Mouse (Mus musculus): ENCODE measurements around the gene D17H6S53E. TPM values are rescaled to one million over a fixed set of nuclear protein-coding genes. Genes with fewer than 3 reads are reported as not detected.

Gene D17H6S53E
- polyA plus RNA-seq, 1 experiment from 2014 or later: 8.7 TPM

DNA sequence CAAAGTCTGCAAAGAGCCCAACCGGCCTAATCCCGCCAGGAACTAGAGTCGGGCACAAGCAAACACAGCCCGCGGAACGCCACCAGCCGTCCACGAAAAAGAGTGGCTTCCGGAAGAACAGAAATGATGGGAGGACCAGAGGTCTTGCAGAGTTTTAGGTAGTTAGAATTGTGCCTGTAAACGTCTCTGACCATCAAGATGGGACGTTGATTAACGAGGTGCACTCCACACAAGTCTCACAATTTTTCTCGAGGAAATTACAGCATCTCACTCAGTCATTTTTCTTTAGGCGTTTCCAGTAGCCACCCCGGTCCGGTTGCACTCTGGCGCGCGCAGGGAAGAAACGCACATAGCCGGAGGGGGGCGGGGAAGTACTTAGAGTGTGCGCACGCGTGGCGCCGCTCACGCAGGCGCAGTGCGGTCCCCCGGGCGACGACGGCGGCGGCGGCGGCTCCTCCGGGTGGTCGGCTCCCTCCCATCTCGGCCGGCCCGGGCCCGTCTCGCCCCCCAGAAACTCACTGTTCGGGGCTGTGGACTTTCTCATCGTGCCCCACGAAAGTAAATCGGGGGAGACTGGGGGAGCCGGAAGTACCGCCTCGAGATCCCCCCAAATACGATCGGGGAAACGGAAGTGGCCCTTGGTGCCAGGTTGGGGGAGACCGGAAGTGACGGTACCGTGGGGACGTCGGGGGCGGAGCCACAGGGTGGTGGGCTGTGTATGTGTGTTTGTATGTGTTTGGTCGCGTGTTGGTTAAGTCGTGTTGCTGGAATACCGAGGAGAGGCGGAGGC, 8.8 kb downstream of the D17H6S53E start, which contains the start of gene Bag6:
Bag6 (plus strand) TSS at position 378 of the 790 bp plus-strand sequence.
- no peaks in the 10 kb centered on the region for H3K27me3 ChIP-seq (replicated peaks)

DNA sequence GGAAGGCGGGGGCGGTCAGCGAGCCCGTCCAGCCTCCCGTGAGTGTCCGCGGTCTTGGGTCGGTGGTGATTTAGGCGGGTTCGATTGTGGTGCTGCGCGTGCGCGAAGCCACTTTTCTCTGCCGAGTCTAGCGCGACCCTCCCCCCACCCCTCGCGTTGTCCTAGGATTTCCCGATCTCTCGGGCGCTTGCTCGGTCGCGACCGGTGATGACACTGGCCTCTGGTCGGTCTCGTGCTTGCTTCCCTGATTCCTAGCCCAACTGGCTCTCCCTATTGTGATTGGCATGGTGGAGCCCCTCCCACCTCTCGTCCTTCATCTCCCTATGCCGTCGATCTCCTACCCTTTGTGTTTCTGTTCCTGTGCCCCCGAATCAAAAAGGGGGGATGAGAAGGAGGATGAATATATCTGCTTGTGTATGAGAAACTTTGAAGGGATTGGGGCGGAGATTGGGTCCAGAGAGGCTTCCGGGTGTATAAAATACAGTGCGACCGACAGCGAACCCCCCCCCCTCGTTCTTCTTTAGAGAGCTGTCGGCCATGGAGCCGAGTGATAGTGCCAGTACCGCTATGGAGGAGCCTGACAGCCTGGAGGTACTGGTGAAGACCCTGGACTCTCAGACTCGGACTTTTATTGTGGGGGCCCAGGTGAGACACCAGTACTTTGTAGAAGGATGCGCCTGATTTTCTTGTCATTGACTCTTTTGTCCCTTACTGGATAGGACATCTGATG, 9.6 kb downstream of the D17H6S53E start:
- under 1% methylated on average over 43 of the region's 43 CpGs for WGBS
- no peaks in the 10 kb centered on the region for H3K9me3 ChIP-seq
- peak; percentile 55 for ATAC-seq (ENCODE audit: extremely low read depth, insufficient number of reproducible peaks, low FRiP score, low TSS enrichment)

More for the DNA sequence above, 8.8 kb downstream of the D17H6S53E start, which contains the start of gene Bag6:
- Histone ChIP-seq H3K9ac (peak within 1 kb of the TSS; percentile 89), H3K4me2 (peak within 1 kb of the TSS; percentile 91), H3K9me3 (no peaks in the 10 kb centered on the region), H3K36me3 (peaks cover 29% of the 10 kb centered on the region), H3K4me3 (peak within 1 kb of the TSS; percentile 76), H3K4me1 (peaks cover 20% of the 10 kb centered on the region), H3K27ac (replicated peaks) (peak within 1 kb of the TSS; percentile 96)
- under 1% methylated on average over 66 of the region's 66 CpGs for WGBS
- ATAC-seq (ENCODE audit: extremely low read depth, insufficient number of reproducible peaks, low FRiP score, low TSS enrichment): peak; percentile 88

DNA sequence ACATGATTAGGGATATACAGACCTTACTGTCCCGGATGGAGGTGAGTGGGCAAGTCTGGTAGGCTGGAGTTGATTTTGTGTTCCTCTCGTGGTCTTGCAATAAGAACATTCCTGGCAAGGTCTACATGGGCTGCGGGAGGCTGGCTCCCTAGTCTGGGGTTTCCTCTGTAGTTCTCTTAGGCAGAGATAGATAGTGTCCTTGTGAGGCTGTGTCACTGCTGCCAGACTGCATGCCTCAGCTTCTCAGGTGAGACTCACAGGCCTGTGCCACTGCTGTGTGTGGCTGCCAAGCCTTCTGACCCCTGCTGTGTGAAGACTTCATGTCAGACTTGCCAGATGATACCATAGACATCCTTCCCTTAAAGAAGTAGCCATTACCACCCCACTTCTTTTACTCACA, 13.1 kb downstream of the D17H6S53E start:
- no peak overlapping the region for H3K4me2 ChIP-seq
- H3K27me3 ChIP-seq (replicated peaks): no peaks in the 10 kb centered on the region
- no peak overlapping the region for H3K9ac ChIP-seq
- 91% methylated on average over 3 of the region's 3 CpGs for WGBS
- no peak overlapping the region for H3K27ac ChIP-seq (replicated peaks)
- H3K9me3 ChIP-seq: no peaks in the 10 kb centered on the region
- ATAC-seq (ENCODE audit: extremely low read depth, insufficient number of reproducible peaks, low FRiP score, low TSS enrichment): no peak
- H3K4me1 ChIP-seq: peaks cover 20% of the 10 kb centered on the region
- no peak overlapping the region for H3K4me3 ChIP-seq
- H3K36me3 ChIP-seq: peaks cover 65% of the 10 kb centered on the region

More for the DNA sequence above, 9.6 kb downstream of the D17H6S53E start:
- H3K27ac ChIP-seq (replicated peaks): peak overlapping the region; percentile 96
- H3K9ac ChIP-seq: peak overlapping the region; percentile 89
- no peaks in the 10 kb centered on the region for H3K27me3 ChIP-seq (replicated peaks)
- H3K4me3 ChIP-seq: peak overlapping the region; percentile 76
- H3K36me3 ChIP-seq: peaks cover 30% of the 10 kb centered on the region
- H3K4me2 ChIP-seq: peak overlapping the region; percentile 91
- peaks cover 20% of the 10 kb centered on the region for H3K4me1 ChIP-seq

DNA sequence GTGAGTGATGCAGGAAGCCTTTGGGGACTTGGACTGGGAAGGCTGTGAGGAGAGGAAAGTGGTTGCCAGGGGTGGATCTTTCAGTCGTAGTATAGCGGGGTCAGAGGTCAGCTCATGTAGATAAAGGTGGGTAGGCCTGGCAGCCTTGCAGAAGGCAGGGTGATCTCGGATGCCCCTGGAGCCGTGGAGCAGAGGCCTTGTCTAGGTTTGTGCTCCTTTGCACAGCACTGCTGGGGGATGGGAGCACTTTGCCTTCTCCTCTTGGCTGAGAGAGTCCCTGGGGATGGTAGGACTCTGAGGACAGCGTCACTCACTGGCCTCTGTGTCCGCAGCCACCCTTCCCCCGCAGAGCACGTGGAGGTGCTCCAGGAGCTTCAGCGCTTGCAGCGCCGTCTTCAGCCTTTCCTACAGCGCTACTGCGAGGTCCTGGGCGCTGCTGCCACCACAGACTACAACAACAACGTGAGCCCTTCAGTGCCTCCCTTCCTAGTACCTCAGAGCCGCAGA, 14.4 kb downstream of the D17H6S53E start:
- 75% methylated on average over 16 of the region's 16 CpGs for WGBS
- no peaks in the 10 kb centered on the region for H3K9me3 ChIP-seq
- no peak overlapping the region for H3K27ac ChIP-seq (replicated peaks)
- H3K4me2 ChIP-seq: no peak overlapping the region
- ATAC-seq (ENCODE audit: extremely low read depth, insufficient number of reproducible peaks, low FRiP score, low TSS enrichment): no peak
- peaks cover 78% of the 10 kb centered on the region for H3K36me3 ChIP-seq
- H3K4me1 ChIP-seq: peaks cover 20% of the 10 kb centered on the region
- no peak overlapping the region for H3K4me3 ChIP-seq
- no peak overlapping the region for H3K9ac ChIP-seq
- no peaks in the 10 kb centered on the region for H3K27me3 ChIP-seq (replicated peaks)

DNA sequence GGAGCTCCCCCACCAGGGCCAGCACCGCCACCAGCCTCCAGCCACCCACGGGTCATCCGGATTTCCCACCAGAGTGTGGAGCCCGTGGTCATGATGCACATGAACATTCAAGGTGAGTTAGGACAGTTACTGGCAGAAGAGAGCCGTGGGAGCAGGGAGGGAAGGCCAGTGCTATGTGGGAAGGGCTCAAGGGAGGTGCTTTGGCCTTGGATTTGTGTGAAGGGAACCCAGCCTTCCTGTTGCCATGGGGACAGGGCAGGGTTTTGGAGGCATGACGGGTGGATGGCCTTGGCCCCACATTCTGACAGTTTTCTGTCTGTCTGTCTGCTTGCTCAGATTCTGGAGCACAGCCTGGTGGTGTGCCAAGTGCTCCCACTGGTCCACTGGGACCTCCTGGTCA, 15.8 kb downstream of the D17H6S53E start:
- H3K9me3 ChIP-seq: no peaks in the 10 kb centered on the region
- ATAC-seq (ENCODE audit: extremely low read depth, insufficient number of reproducible peaks, low FRiP score, low TSS enrichment): no peak
- H3K9ac ChIP-seq: no peak overlapping the region
- H3K36me3 ChIP-seq: peaks cover 92% of the 10 kb centered on the region
- 90% methylated on average over 6 of the region's 6 CpGs for WGBS
- H3K27ac ChIP-seq (replicated peaks): no peak overlapping the region
- H3K27me3 ChIP-seq (replicated peaks): no peaks in the 10 kb centered on the region
- no peak overlapping the region for H3K4me3 ChIP-seq
- H3K4me2 ChIP-seq: no peak overlapping the region
- H3K4me1 ChIP-seq: peaks cover 10% of the 10 kb centered on the region

DNA sequence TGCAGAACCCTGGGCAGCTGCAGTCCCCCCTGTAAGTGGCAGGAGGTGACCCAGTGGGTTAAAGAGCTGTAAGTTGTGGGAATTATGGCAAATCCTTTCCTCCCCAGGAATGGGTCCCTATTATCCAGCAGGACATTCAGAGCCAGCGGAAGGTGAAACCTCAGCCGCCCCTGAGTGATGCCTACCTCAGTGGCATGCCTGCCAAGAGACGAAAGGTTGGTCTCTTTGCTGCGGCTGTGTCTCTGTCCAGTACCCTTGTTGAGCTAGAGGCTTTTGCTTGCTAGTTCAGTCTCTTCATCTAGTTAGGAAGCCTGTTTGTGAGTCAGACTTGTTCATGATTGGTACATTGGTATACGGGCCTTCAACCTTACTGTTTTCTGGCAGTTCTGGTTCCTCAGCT, 20.0 kb downstream of the D17H6S53E start:
- no peak overlapping the region for H3K27ac ChIP-seq (replicated peaks)
- peaks cover 99% of the 10 kb centered on the region for H3K36me3 ChIP-seq
- ATAC-seq (ENCODE audit: extremely low read depth, insufficient number of reproducible peaks, low FRiP score, low TSS enrichment): no peak
- no peaks in the 10 kb centered on the region for H3K4me1 ChIP-seq
- no peaks in the 10 kb centered on the region for H3K9me3 ChIP-seq
- 86% methylated on average over 5 of the region's 5 CpGs for WGBS
- no peak overlapping the region for H3K4me3 ChIP-seq
- no peaks in the 10 kb centered on the region for H3K27me3 ChIP-seq (replicated peaks)
- no peak overlapping the region for H3K4me2 ChIP-seq
- no peak overlapping the region for H3K9ac ChIP-seq

DNA sequence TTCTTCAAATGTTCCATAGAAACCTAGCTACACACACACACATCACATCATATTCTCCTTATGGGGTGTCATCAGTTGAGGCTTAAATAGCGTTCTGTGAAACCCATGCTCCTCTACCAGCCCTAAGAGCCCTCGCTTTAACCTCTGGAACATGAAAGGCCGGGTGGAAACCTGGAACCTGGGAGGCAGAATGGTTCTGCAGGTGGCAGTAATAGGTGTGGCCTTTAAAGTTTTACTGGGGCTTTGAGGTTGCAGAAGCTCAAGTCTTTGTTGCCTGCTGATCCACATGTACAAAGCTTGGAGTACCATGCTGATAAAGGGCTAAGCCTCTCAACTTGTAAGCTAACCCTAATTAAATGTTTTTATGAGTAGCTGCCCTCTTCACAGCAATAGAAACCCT, 21.2 kb downstream of the D17H6S53E start:
- 0 out of 2 replicates have a peak overlapping the region, but pooled peaks have one; percentile 5 for H3K27ac ChIP-seq (replicated peaks)
- ATAC-seq (ENCODE audit: extremely low read depth, insufficient number of reproducible peaks, low FRiP score, low TSS enrichment): no peak
- no peak overlapping the region for H3K4me2 ChIP-seq
- 58% methylated on average over 3 of the region's 3 CpGs for WGBS
- H3K36me3 ChIP-seq: peaks cover 99% of the 10 kb centered on the region
- H3K9me3 ChIP-seq: no peaks in the 10 kb centered on the region
- H3K4me1 ChIP-seq: no peaks in the 10 kb centered on the region
- no peak overlapping the region for H3K4me3 ChIP-seq
- H3K27me3 ChIP-seq (replicated peaks): no peaks in the 10 kb centered on the region
- H3K9ac ChIP-seq: no peak overlapping the region

DNA sequence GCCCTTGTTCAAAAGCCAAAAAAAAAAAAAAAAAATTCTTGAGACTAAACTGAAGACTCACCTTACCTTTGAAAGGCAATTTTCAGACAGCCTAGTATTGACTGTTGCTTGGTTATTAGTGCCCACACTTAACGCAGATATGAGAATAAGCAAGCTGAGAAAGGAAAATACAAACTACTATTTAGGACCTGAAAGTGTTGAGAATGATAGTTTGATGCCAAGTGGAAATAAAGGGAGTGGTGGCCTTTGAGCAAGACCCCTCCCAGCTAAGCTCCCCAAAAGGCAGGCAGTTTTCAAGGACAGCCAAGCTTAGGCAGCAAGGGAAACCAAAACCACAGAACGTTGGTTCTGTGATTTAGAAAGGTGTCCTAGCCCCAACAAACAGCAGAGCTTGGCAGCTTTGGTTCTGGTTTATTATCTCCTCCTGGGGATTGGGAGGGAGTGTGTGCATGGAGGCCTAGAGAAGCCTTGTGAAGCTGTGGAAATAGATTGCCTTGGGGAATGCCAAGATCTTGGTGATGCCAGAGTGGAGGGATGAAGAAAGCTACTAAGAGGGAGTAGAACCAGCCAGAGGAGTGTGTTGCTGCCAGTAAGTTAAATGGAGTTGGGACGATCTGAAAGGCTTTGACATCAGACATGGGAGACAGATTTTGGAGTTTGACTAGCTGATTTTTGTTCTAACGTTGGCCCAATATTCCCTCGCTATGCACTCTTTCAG, 21.9 kb downstream of the D17H6S53E start:
- no peaks in the 10 kb centered on the region for H3K9me3 ChIP-seq
- no peaks in the 10 kb centered on the region for H3K27me3 ChIP-seq (replicated peaks)
- ATAC-seq (ENCODE audit: extremely low read depth, insufficient number of reproducible peaks, low FRiP score, low TSS enrichment): no peak
- peaks cover 99% of the 10 kb centered on the region for H3K36me3 ChIP-seq
- H3K9ac ChIP-seq: no peak overlapping the region
- H3K4me1 ChIP-seq: no peaks in the 10 kb centered on the region
- no peak overlapping the region for H3K4me3 ChIP-seq
- H3K27ac ChIP-seq (replicated peaks): 0 out of 2 replicates have a peak overlapping the region, but pooled peaks have one; percentile 5
- WGBS: 68% methylated on average over 5 of the region's 5 CpGs
- no peak overlapping the region for H3K4me2 ChIP-seq

DNA sequence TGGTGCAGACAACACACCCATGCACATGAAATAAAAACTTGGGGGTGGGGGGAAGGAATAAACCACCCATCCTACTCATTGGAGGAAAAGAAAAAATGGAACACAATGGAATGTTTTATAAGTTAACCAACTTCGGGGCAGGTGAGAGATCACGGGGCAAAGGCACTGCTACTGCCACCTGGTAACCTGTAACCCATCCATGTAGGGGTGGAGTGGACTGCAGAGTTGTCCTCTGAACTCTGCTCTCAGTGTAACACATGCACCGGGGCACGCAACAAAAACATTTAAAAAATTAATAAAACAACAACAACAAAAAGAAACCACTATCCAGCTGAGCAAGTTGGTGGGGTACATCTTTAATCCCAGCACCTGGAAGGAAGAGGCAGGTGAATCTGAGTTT, 25.9 kb downstream of the D17H6S53E start:
- Histone ChIP-seq H3K9ac (no peak overlapping the region), H3K4me2 (no peak overlapping the region), H3K27me3 (replicated peaks) (no peaks in the 10 kb centered on the region), H3K27ac (replicated peaks) (no peak overlapping the region), H3K4me3 (no peak overlapping the region), H3K36me3 (peaks cover 99% of the 10 kb centered on the region), H3K9me3 (no peaks in the 10 kb centered on the region), H3K4me1 (no peaks in the 10 kb centered on the region)
- 92% methylated on average over 4 of the region's 4 CpGs for WGBS
- ATAC-seq (ENCODE audit: extremely low read depth, insufficient number of reproducible peaks, low FRiP score, low TSS enrichment): no peak

DNA sequence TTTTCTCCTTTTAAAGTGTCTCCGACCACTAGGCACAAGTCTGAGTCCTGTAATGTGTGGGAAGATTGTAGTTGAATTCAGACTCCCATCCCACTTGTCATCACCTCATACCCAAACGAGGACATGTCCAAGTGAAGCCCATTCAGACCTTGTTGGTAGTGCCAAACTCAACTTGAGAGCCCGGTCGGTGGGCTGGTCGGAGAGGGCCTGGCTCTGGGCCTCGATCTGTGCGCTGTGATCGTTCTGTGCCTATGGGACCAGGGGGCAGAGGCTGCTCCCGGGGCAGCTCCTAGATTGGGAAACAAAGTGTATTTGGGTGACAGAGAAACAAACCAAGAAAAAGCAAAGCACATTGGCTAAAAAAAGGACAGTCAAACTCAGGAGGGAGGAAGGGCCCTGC, 26.9 kb downstream of the D17H6S53E start:
- no peak overlapping the region for H3K9ac ChIP-seq
- no peaks in the 10 kb centered on the region for H3K27me3 ChIP-seq (replicated peaks)
- H3K36me3 ChIP-seq: peaks cover 99% of the 10 kb centered on the region
- WGBS: 72% methylated on average over 9 of the region's 9 CpGs
- H3K27ac ChIP-seq (replicated peaks): no peak overlapping the region
- H3K4me1 ChIP-seq: no peaks in the 10 kb centered on the region
- H3K4me2 ChIP-seq: no peak overlapping the region
- no peak overlapping the region for H3K4me3 ChIP-seq
- no peaks in the 10 kb centered on the region for H3K9me3 ChIP-seq
- no peak for ATAC-seq (ENCODE audit: extremely low read depth, insufficient number of reproducible peaks, low FRiP score, low TSS enrichment)

DNA sequence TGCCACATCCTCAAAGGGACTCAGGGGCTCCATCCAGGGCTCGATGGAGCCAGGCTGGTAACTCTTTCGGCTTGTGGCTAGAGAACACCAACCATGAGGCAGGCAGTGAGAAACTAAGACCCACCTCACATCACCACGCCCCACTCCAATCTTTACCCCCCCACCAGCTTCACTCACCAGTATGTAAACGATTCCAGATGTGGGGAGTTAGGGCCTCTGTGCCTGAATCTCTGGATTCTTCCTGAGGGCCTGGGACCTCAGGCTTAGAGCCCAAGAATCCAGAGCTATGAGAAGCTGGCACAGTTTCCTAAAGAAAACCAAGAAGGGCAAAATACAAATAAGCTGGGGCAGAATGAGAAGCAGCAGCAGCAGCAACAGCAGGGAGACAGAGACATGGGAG, 27.8 kb downstream of the D17H6S53E start:
- Histone ChIP-seq H3K27ac (replicated peaks) (no peak overlapping the region), H3K4me3 (no peak overlapping the region), H3K4me2 (no peak overlapping the region), H3K27me3 (replicated peaks) (no peaks in the 10 kb centered on the region), H3K4me1 (no peaks in the 10 kb centered on the region), H3K9ac (no peak overlapping the region), H3K36me3 (peaks cover 99% of the 10 kb centered on the region), H3K9me3 (no peaks in the 10 kb centered on the region)
- WGBS: 80% methylated on average over 4 of the region's 4 CpGs
- ATAC-seq (ENCODE audit: extremely low read depth, insufficient number of reproducible peaks, low FRiP score, low TSS enrichment): no peak
